Mouse (Mus musculus) spleen, postnatal 14 days (tissue): ENCODE data around the gene Col15a1.

Source experiments
- DNase-seq, 2 experiments: peaks; one replicate each; pipeline ENCODE4 v3.0.0; 2021 to 2022; ENCODE audit warnings: low spot score in 2 of 2

The Col15a1 gene

GRCm38 (mm10) chr4:47207969-47208420 is at the start of gene Col15a1:
Col15a1 (plus strand) TSS chr4:47208161.
- no peak for DNase-seq

GRCm38 (mm10) chr4:47161103-47161755 is 46.7 kb upstream of the Col15a1 start:
- DNase-seq, result no peak

- DNase-seq, result no peak
Observed at GRCm38 (mm10) chr4:47161756-47162587, 46.0 kb upstream of the Col15a1 start.

- DNase-seq, result no peak
Observed at GRCm38 (mm10) chr4:47172314-47172713, 35.6 kb upstream of the Col15a1 start.

GRCm38 (mm10) chr4:47177101-47177500 is 30.9 kb upstream of the Col15a1 start:
- DNase-seq, result no peak

GRCm38 (mm10) chr4:47178261-47178961 is 29.6 kb upstream of the Col15a1 start:
- no peak for DNase-seq

- no peak for DNase-seq
Observed at GRCm38 (mm10) chr4:47179535-47179934, 28.4 kb upstream of the Col15a1 start.

- no peak for DNase-seq
Observed at GRCm38 (mm10) chr4:47184058-47184661, 23.8 kb upstream of the Col15a1 start.

GRCm38 (mm10) chr4:47186514-47186913 is 21.4 kb upstream of the Col15a1 start:
- no peak for DNase-seq

GRCm38 (mm10) chr4:47196173-47196572 is 11.8 kb upstream of the Col15a1 start:
- no peak for DNase-seq

GRCm38 (mm10) chr4:47203643-47204042 is 4.3 kb upstream of the Col15a1 start:
- DNase-seq, result no peak

- no peak for DNase-seq
Observed at GRCm38 (mm10) chr4:47205846-47206245, 2.1 kb upstream of the Col15a1 start.

GRCm38 (mm10) chr4:47208421-47208991 is 545 bp downstream of the Col15a1 start:
- DNase-seq, result no peak

- DNase-seq, result no peak
Observed at GRCm38 (mm10) chr4:47209466-47209865, 1.5 kb downstream of the Col15a1 start.

GRCm38 (mm10) chr4:47218828-47219227 is 10.9 kb downstream of the Col15a1 start:
- DNase-seq, result no peak

- no peak for DNase-seq
Observed at GRCm38 (mm10) chr4:47219393-47219792, 11.4 kb downstream of the Col15a1 start.

GRCm38 (mm10) chr4:47220544-47220943 is 12.6 kb downstream of the Col15a1 start:
- DNase-seq, result no peak

- no peak for DNase-seq
Observed at GRCm38 (mm10) chr4:47222146-47222545, 14.2 kb downstream of the Col15a1 start.

- DNase-seq, result no peak
Observed at GRCm38 (mm10) chr4:47225920-47226319, 18.0 kb downstream of the Col15a1 start.

- DNase-seq, result no peak
Observed at GRCm38 (mm10) chr4:47227101-47227500, 19.1 kb downstream of the Col15a1 start.

GRCm38 (mm10) chr4:47227756-47228155 is 19.8 kb downstream of the Col15a1 start:
- DNase-seq, result no peak

- no peak for DNase-seq
Observed at GRCm38 (mm10) chr4:47228945-47229344, 21.0 kb downstream of the Col15a1 start.
